Mouse (Mus musculus) embryonic facial prominence, embryonic 10.5 days (tissue): Measurements from ENCODE around the gene Ms4a4b. TPM values are rescaled to one million over a fixed set of nuclear protein-coding genes. Genes with fewer than 3 reads are reported as not detected.
"Not testable (repeated sequence)": the region's sequence is repeated elsewhere in the genome, so short reads cannot be mapped to it uniquely, and the experiment has no call there.

Source experiments
- DNase-seq: peaks from one replicate; pipeline ENCODE4 v3.0.0-alpha.2; 2017; ENCODE audit warnings: low spot score
- H3K27ac ChIP-seq: fragments of 300-500 bp; sonication (generic); replicated peaks from 2 replicates; pipeline ENCODE4 v1.5.1; 2016; ENCODE audit warnings: mild to moderate bottlenecking
- H3K27me3 ChIP-seq: fragments of 300-500 bp; sonication (generic); replicated peaks from 2 replicates; pipeline ENCODE4 v1.6.1; 2016; ENCODE audit warnings: low read depth, mild to moderate bottlenecking; ENCODE audit not compliant: poor library complexity, severe bottlenecking
- H3K36me3 ChIP-seq: fragments of 300-500 bp; sonication (generic); replicated peaks from 2 replicates; pipeline ENCODE4 v1.6.1; 2016; ENCODE audit warnings: mild to moderate bottlenecking, moderate library complexity
- H3K4me1 ChIP-seq: fragments of 300-500 bp; sonication (generic); 2 replicates; pipeline ENCODE4 v1.6.1; 2016
- H3K4me3 ChIP-seq: fragments of 300-500 bp; sonication (generic); 2 replicates; pipeline ENCODE4 v1.5.1; 2016; ENCODE audit warnings: mild to moderate bottlenecking, moderate library complexity
- H3K9me3 ChIP-seq: fragments of 300-500 bp; sonication (generic); 2 replicates; pipeline ENCODE4 v1.6.1; 2016; ENCODE audit warnings: mild to moderate bottlenecking
- WGBS: fragments of 180-500 bp; shearing (Covaris S2); methylation state at CpG from one replicate; pipeline ENCODE4 v1.1.7; 2016; 5-methylcytosine and 5-hydroxymethylcytosine counted together
- polyA plus RNA-seq: library from polyadenylated mRNA; unstranded; fragments of >200 nt; fragmentation: Nextera tagmentation; extraction: Ambion mirVana; gene quantifications from 2 replicates; pipeline ENCODE4 v1.2.1, GENCODE M21; 2016

Gene Ms4a4b
- polyA plus RNA-seq, result not detected in 2 replicates

GRCm38 (mm10) chr19:11443338-11443737 is at the start of gene Ms4a4b:
Ms4a4b (plus strand) TSS chr19:11443553.
- Histone ChIP-seq H3K36me3 (no peaks in the 10 kb centered on the region), H3K9me3 (no peaks in the 10 kb centered on the region), H3K4me3 (no peak within 1 kb of the TSS), H3K27ac (no peak within 1 kb of the TSS), H3K27me3 (no peaks in the 10 kb centered on the region), H3K4me1 (no peaks in the 10 kb centered on the region)
- DNase-seq, result no peak

- H3K4me3 ChIP-seq, result no peak overlapping the region
- no peaks in the 10 kb centered on the region for H3K4me1 ChIP-seq
- H3K9me3 ChIP-seq, result no peaks in the 10 kb centered on the region
- no peaks in the 10 kb centered on the region for H3K36me3 ChIP-seq
- no peak overlapping the region for H3K27ac ChIP-seq
- no peaks in the 10 kb centered on the region for H3K27me3 ChIP-seq
- no peak for DNase-seq
Measured at GRCm38 (mm10) chr19:11395769-11396168, 47.6 kb upstream of the Ms4a4b start.

GRCm38 (mm10) chr19:11404527-11404926 is 38.8 kb upstream of the Ms4a4b start, which contains the start of gene Ms4a4c:
Ms4a4c (plus strand) TSS chr19:11404770.
- no peaks in the 10 kb centered on the region for H3K36me3 ChIP-seq
- no peak within 1 kb of the TSS for H3K4me3 ChIP-seq
- no peaks in the 10 kb centered on the region for H3K4me1 ChIP-seq
- no peak within 1 kb of the TSS for H3K27ac ChIP-seq
- no peaks in the 10 kb centered on the region for H3K27me3 ChIP-seq
- no peak for DNase-seq
- H3K9me3 ChIP-seq, result no peaks in the 10 kb centered on the region
- WGBS, result 92% methylated on average over 3 of the region's 3 CpGs

- Histone ChIP-seq H3K4me3 (no peak overlapping the region), H3K27me3 (no peaks in the 10 kb centered on the region), H3K36me3 (no peaks in the 10 kb centered on the region), H3K27ac (no peak overlapping the region), H3K9me3 (no peaks in the 10 kb centered on the region), H3K4me1 (no peaks in the 10 kb centered on the region)
- no peak for DNase-seq
Measured at GRCm38 (mm10) chr19:11407428-11407827, 35.9 kb upstream of the Ms4a4b start.

GRCm38 (mm10) chr19:11408591-11408990 is 34.8 kb upstream of the Ms4a4b start:
- no peak for DNase-seq

GRCm38 (mm10) chr19:11411640-11412039 is 31.7 kb upstream of the Ms4a4b start:
- H3K27ac ChIP-seq, result no peak overlapping the region
- H3K4me1 ChIP-seq, result no peaks in the 10 kb centered on the region
- 85% methylated on average over 1 of the region's 1 CpGs for WGBS
- H3K4me3 ChIP-seq, result no peak overlapping the region
- no peaks in the 10 kb centered on the region for H3K9me3 ChIP-seq
- H3K27me3 ChIP-seq, result no peaks in the 10 kb centered on the region
- H3K36me3 ChIP-seq, result no peaks in the 10 kb centered on the region
- no peak for DNase-seq

More at GRCm38 (mm10) chr19:11408591-11408990, 34.8 kb upstream of the Ms4a4b start:
- 84% methylated on average over 1 of the region's 1 CpGs for WGBS
- Histone ChIP-seq H3K36me3 (no peaks in the 10 kb centered on the region), H3K27ac (no peak overlapping the region), H3K9me3 (no peaks in the 10 kb centered on the region), H3K4me3 (no peak overlapping the region), H3K4me1 (no peaks in the 10 kb centered on the region), H3K27me3 (no peaks in the 10 kb centered on the region)

- Histone ChIP-seq H3K4me1 (no peaks in the 10 kb centered on the region), H3K27me3 (no peaks in the 10 kb centered on the region), H3K27ac (no peak overlapping the region), H3K36me3 (no peaks in the 10 kb centered on the region), H3K4me3 (no peak overlapping the region), H3K9me3 (no peaks in the 10 kb centered on the region)
- no peak for DNase-seq
- 85% methylated on average over 1 of the region's 1 CpGs for WGBS
Measured at GRCm38 (mm10) chr19:11414084-11414483, 29.3 kb upstream of the Ms4a4b start.

- 74% methylated on average over 3 of the region's 3 CpGs for WGBS
Measured at GRCm38 (mm10) chr19:11415581-11415980, 27.8 kb upstream of the Ms4a4b start.

GRCm38 (mm10) chr19:11418865-11419264 is 24.5 kb upstream of the Ms4a4b start:
- not testable (repeated sequence) for H3K27ac ChIP-seq, H3K9me3 ChIP-seq, DNase-seq, H3K4me1 ChIP-seq, H3K4me3 ChIP-seq, H3K27me3 ChIP-seq, H3K36me3 ChIP-seq
- 53% methylated on average over 3 of the region's 3 CpGs for WGBS

More at GRCm38 (mm10) chr19:11415581-11415980, 27.8 kb upstream of the Ms4a4b start:
- H3K36me3 ChIP-seq, result no peaks in the 10 kb centered on the region
- no peaks in the 10 kb centered on the region for H3K27me3 ChIP-seq
- H3K27ac ChIP-seq, result no peak overlapping the region
- H3K4me1 ChIP-seq, result no peaks in the 10 kb centered on the region
- H3K4me3 ChIP-seq, result no peak overlapping the region
- no peak for DNase-seq
- H3K9me3 ChIP-seq, result no peaks in the 10 kb centered on the region

- not testable (repeated sequence) for H3K4me3 ChIP-seq, H3K27ac ChIP-seq, DNase-seq, H3K4me1 ChIP-seq, H3K36me3 ChIP-seq, H3K9me3 ChIP-seq, H3K27me3 ChIP-seq
- WGBS, result 87% methylated on average over 1 of the region's 1 CpGs
Measured at GRCm38 (mm10) chr19:11431209-11431608, 12.1 kb upstream of the Ms4a4b start.

GRCm38 (mm10) chr19:11435058-11435834 is 8.1 kb upstream of the Ms4a4b start:
- DNase-seq, result no peak
- H3K27ac ChIP-seq, result no peak overlapping the region
- 90% methylated on average over 4 of the region's 4 CpGs for WGBS
- no peaks in the 10 kb centered on the region for H3K36me3 ChIP-seq
- no peaks in the 10 kb centered on the region for H3K4me1 ChIP-seq
- no peak overlapping the region for H3K4me3 ChIP-seq
- no peaks in the 10 kb centered on the region for H3K27me3 ChIP-seq
- no peaks in the 10 kb centered on the region for H3K9me3 ChIP-seq

- Histone ChIP-seq H3K36me3 (no peaks in the 10 kb centered on the region), H3K4me1 (no peaks in the 10 kb centered on the region), H3K27me3 (no peaks in the 10 kb centered on the region), H3K4me3 (no peak overlapping the region), H3K27ac (no peak overlapping the region), H3K9me3 (no peaks in the 10 kb centered on the region)
- no peak for DNase-seq
- WGBS, result 87% methylated on average over 5 of the region's 5 CpGs
Measured at GRCm38 (mm10) chr19:11443964-11444363, 611 bp downstream of the Ms4a4b start.

- 89% methylated on average over 2 of the region's 2 CpGs for whole genome bisulfite sequencing
Measured at GRCm38 (mm10) chr19:11447238-11447637, 3.9 kb downstream of the Ms4a4b start.

More at GRCm38 (mm10) chr19:11447238-11447637, 3.9 kb downstream of the Ms4a4b start:
- Histone ChIP-seq H3K27me3 (no peaks in the 10 kb centered on the region), H3K4me1 (no peaks in the 10 kb centered on the region), H3K4me3 (no peak overlapping the region), H3K27ac (no peak overlapping the region), H3K36me3 (no peaks in the 10 kb centered on the region), H3K9me3 (no peaks in the 10 kb centered on the region)
- no peak for DNase-seq
